Mouse (Mus musculus) CH12.LX (cell line): ENCODE measurements around the gene Gm45233.

ENCODE experiments used
- EP300 ChIP-seq: IDR thresholded peaks from 2 replicates; pipeline ENCODE4 v1.6.1; 2011; ENCODE audit warnings: low read length, improper control_type of control experiment
- MAX ChIP-seq: IDR thresholded peaks from 2 replicates; pipeline ENCODE4 v1.6.1; 2011; ENCODE audit warnings: low read length, improper control_type of control experiment
- NELFE ChIP-seq: IDR thresholded peaks from 2 replicates; pipeline ENCODE4 v1.6.1; 2011; ENCODE audit warnings: low read depth, low read length, improper control_type of control experiment
- TCF12 ChIP-seq: IDR thresholded peaks from 2 replicates; pipeline ENCODE4 v1.6.1; 2014; ENCODE audit warnings: low read depth, mild to moderate bottlenecking, inconsistent platforms, low read length, improper control_type of control experiment
- ZMIZ1 ChIP-seq: IDR thresholded peaks from 2 replicates; pipeline ENCODE4 v1.6.1; 2012; ENCODE audit warnings: low read depth, mild to moderate bottlenecking, inconsistent platforms, low read length, improper control_type of control experiment

GRCm38 (mm10) chr7:43495343-43496021 is 51.6 kb downstream of the Gm45233 start:
- no peak for TF ChIP-seq NELFE
- TF ChIP-seq EP300, result no peak
- no peak for TF ChIP-seq ZMIZ1
- no peak for TF ChIP-seq MAX
- no peak for TF ChIP-seq TCF12
